Mouse (Mus musculus) megakaryocyte, embryonic 14.5 days (primary cell): Measurements from ENCODE around the gene Kcna7.

Experiments
- FLI1 ChIP-seq: IDR thresholded peaks from 2 replicates; pipeline ENCODE4 v1.6.1; 2012; ENCODE audit warnings: low read length, inconsistent platforms, mixed read lengths
- GATA1 ChIP-seq: IDR thresholded peaks from 3 replicates; pipeline ENCODE4 v1.6.1; 2012; ENCODE audit warnings: mixed read lengths, low read length, inconsistent platforms, borderline replicate concordance

- TF ChIP-seq GATA1 (no peak), FLI1 (no peak)
These were observed 15.1 kb downstream of the Kcna7 start, which contains the start of gene Lhb for GRCm38 (mm10) chr7:45420615-45420919.
